Mouse (Mus musculus): ENCODE data around the gene Tmem30c.

Gene Tmem30c

GRCm38 (mm10) chr16:57295216-57295934 is 2.7 kb upstream of the Tmem30c start:
- no peak for DNase-seq (ENCODE audit: low read depth, low spot score)

DNA sequence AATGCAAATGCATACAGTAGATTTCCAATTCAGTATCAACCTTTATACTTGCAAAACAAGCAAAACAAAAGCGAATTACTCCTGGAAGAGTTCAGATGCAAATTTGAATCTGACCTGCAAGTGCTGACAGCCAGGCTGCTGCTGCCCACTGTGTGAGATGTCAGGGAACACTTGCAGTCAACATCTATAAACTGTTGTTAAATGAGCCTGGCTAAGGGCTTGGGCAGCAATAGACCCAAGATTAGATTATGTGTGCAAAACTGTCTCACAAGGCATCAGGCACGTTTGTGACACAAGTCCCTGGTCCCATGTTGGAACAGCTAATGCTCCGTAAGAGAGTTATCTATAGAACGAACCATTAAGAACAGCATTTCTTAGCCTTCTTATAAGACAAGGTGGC is 369 bp downstream of the Tmem30c start:
- no peak for DNase-seq (ENCODE audit: low read depth, low spot score)

DNA sequence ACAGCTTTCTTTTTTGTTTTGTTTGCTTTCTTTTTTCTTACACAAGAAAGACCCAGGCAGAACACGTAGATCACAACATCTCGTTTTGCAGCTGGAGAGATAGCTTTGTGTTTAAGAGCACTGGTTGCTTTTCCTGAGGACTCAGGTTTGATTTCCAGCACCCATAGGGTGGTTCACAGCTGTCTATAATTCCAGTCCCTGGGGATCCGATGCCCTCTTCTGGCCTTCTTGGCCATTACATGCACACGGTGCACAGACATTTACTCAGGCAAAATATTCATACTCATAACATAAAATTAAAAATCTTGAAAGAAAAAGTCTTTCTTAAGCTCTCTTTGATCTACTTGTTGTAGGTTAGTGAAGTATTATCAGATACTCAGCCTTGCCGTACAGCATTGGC is 969 bp downstream of the Tmem30c start:
- DNase-seq (ENCODE audit: low read depth, low spot score), result no peak

DNA sequence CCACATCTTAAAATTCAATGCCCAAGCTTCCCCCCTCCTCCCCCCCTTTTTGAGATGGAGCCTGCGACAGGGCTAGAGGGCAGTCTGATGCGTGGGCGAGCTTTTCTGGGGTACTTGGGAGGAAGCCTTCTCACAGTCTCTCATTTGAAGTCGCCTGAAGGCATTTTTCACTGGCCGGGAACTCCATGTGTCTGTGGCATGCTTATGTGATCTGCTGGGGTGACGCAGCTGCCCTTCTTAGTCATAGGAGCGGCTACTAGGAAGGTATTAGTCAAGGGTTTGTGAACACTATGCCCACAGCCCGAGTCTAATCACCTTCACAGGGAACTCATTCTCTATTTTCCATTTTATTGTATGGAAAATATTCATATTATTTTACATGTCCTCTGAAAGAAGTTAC is 11.2 kb downstream of the Tmem30c start:
- DNase-seq (ENCODE audit: low read depth, low spot score), result no peak

DNA sequence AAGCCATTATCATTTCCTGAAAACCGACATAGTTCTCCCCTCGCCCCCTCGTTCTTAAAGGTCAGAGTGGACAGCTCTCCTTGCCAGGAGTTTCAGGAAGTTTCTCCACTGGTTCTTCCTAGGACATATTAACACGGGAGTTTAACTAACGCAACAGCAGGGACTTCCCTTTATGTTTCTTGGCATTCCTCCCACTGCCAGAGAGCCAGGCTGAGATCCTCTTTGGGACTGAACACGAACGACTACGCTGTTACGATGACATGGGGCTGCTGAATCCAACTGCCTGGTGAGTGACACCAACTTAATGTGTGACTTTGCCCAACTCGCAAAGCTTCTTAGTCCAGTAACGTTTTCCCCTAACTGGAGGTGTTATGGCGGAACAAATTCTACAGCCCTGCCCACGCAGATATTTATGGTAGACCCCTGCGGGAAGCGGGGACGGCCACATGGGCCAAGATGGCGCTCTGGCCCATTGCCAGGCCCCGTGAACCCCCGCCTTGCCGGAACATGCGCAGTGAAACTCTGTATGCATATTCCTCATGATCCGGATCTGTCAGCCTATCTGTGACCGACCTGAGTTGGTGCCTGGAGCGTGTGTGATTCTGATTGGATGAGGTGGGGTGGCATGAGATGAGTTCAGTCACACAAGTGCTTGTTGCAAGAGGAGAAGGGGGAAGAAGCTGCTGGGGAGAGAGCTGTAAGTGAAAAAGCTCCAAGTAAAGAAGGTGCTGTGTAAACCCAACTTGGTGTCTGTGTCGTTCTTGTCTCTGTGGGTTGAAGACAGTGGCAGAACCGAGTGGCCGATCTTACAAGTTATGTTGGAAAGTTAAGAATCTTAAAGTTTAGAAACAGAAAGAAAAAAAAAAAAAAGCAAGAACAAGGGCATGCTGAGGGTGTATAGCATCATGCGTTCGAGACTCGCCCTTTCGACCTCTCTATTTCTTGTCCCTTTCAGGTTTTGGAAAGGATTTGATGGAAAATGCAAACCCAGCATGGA is 12.1 kb downstream of the Tmem30c start:
- no peak for DNase-seq (ENCODE audit: low read depth, low spot score)

GRCm38 (mm10) chr16:57278976-57279626 is 13.6 kb downstream of the Tmem30c start:
- no peak for DNase-seq (ENCODE audit: low read depth, low spot score)

DNA sequence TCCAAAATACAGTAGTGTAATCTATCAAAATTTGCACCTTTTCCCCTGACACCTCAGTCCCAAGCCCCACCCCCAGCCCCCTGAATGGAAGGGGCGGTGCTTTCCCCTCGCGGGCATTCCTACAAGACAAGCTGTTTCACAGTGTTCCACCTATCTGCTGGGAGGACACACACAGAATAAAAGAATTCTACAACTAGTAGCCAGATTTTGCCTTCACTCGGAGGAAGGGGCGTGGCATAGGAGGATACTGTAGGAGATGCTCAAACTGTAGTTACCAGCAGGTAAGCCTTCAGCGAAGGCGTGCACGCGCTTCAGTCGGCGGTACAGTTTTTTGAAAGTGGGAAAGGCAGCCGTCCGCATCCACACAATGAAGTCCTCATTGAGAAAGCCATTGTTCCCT is 22.9 kb downstream of the Tmem30c start:
- no peak for DNase-seq (ENCODE audit: low read depth, low spot score)

DNA sequence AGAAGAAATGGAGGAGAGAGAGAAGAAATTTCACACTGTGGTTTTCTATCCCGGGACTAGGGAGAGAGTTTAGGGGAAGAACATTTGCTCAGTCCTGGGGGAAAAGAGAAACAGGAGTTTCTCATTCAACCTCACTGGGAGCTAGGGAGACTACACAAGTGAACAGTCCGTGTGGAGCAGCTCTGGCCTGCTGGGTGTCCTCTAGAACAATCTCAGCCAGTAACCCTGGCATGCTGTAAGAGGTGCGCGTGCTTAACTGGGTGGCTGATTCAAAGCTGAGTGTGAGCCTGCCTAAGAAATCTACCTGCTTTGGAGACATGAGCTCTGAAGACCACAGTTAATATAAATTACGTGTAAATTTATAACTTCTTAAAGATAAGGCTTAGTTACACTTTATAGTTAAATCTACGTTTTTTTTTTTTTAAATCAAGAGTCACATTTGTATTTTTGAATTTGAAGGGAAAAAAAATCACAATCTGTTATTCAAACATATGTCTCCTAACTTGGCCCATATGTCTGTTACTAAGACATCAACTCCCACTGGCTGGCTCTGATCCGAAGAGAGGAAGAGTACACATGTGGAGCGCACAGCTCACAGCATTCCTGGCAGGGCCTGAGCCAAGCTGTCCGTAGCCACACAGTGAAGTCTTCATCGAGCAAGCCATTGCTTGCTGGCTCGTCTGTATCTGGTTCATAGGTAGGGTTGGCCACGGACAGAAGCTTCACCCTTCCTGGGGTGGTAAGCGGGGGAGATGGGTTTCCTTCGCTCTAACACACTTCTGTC is 24.4 kb downstream of the Tmem30c start:
- DNase-seq (ENCODE audit: low read depth, low spot score), result no peak

DNA sequence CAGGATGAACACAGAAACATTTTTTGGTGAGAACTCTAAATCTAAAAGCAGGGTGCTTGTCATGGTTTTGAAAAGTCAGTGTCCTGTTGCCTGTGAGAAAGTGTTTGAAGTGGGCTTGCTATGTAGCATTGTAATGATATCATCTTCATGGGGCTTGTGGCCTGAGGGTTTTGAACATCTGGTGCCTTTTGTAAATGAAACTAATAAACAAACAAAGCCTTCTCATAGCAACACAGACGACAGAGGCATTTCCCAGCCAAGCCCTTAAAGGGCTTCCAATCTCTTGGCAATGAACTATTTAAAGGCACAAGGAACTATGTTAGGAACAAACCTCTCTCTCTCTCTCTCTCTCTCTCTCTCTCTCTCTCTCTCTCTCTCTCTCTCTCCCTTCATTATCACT is 25.6 kb downstream of the Tmem30c start:
- DNase-seq (ENCODE audit: low read depth, low spot score), result no peak

DNA sequence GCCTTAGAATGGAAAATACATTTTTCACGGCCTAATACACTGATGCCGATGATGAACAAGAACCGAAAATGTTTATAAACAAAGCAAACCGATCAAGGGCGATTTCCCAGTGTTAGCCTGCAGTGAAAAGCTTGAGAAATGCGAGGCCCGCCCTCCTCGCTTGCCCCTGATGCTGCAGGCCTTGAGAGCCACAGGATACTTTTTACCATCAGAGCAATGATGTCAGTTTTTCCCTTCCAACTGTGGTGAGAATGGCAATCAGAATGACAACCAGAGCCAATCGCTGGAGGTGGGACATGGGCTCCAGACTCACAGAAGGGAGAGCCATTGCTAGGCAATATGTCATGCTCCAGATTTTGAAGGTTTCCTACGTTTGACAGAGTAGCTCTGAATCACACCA is 32.5 kb downstream of the Tmem30c start:
- no peak for DNase-seq (ENCODE audit: low read depth, low spot score)

- DNase-seq (ENCODE audit: low read depth, low spot score), result no peak
Measured at GRCm38 (mm10) chr16:57259356-57260083, 33.1 kb downstream of the Tmem30c start.

DNA sequence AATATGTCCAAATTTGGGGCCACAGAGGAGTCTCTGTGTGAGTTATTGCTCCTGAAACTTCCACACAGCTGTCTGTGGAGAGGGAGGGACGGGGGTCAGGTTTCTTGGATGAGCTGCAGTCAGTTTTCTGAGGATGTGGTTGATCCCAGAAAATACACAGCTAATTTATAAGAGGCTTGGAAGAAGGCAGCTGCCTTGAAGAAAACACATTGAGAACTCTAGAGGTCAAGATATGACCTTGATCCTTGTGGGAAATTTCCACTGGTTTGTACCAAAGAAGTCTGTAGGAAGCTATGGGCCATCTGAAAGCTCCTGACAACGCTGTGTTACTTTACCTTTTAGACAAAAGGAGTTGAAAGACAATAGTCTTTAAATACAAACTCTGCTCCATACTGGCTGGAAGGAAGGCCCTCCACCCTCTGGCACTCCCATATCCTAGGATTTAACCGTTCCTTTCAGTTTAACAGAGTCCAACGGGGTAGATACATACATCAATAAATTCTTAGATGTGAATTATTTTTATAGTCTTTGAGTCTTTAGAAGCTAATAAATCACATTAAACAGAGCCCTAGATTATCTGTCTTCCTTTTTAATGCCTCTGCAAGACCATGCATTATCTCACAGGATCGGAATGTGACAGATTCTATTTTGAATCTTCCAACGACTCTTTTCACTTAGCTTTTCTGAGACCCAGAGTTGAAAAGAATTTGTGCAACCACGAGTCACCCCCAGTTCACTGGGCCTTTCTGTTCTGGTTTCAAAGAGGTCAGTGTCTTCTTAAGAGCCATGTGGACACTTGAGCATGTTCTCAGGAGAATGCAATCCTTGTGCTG is 40.9 kb downstream of the Tmem30c start:
- DNase-seq (ENCODE audit: low read depth, low spot score), result no peak

GRCm38 (mm10) chr16:57250991-57251390 is 41.7 kb downstream of the Tmem30c start:
- DNase-seq (ENCODE audit: low read depth, low spot score), result no peak

DNA sequence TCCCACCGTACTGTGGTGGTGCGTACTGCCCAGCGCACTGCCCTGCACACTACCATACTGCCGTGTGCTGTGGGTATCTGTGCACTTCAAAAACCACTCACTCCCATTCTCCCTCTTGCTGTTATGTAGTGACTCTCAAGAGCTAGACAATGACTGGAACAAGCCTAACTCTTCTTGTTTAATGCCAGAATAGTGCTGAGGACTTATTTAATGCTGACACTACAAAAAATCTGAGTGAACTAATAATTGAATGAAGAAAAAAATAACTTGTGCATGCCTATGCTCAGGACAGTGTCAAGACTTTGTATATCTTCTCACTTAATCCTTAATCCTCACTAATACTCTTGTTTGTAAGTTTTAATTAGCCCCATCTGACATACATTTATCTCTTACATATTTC is 45.2 kb downstream of the Tmem30c start:
- DNase-seq (ENCODE audit: low read depth, low spot score), result no peak

DNA sequence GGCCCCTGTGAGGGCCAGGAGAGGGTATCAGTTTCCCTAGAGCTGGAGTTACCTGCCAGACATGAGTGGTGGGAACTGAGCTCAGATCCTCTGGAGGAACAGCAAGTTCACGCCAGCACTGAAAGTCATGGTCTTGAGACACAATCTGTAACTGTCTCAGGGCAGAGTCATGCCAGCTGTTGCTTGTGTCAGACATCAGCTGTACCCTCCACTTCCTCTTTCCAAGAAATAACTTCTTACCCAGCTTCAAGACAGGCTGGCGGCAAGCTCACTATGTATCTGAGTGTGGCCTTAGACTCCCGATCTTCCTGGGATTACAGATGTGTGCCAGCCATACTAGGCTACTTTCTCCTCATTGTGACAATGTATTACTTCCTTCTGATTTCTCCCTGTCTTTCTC is 46.1 kb downstream of the Tmem30c start:
- no peak for DNase-seq (ENCODE audit: low read depth, low spot score)

- DNase-seq (ENCODE audit: low read depth, low spot score), result peak; percentile 72
Measured at GRCm38 (mm10) chr16:57243858-57244248, 48.8 kb downstream of the Tmem30c start.

DNA sequence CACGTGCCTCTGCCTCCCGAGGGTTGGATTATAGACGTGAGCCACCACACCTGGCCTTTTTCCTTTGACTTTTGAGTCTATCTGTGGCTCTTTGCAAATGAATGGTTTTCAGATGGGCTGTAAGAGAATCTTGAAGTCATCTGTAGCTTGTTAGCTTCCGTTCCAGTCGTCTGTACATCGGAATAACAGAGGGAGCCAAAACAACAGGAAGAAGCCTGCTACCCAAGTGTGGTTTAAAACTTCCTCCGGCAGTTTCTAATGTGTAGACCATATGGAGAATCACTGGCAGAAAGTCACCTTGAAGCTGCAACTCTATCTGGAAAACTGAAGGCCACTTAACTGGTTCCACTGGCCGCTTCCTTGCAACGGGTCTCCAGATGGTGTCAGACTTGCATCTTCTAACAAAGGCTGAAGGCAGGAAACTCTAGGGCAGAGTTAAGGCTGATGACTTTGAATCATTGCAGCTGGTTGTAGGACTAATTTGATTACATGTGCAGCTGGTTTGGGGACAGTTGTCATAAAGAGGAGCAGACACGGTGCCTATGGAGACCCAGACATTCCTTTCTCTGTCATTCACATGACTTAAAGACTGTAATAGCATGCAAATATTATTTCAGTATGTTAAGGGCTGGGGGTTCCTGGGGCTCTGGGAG is 49.3 kb downstream of the Tmem30c start:
- DNase-seq (ENCODE audit: low read depth, low spot score), result no peak

- no peak for DNase-seq (ENCODE audit: low read depth, low spot score)
Measured at GRCm38 (mm10) chr16:57242857-57243204, 49.8 kb downstream of the Tmem30c start.

DNA sequence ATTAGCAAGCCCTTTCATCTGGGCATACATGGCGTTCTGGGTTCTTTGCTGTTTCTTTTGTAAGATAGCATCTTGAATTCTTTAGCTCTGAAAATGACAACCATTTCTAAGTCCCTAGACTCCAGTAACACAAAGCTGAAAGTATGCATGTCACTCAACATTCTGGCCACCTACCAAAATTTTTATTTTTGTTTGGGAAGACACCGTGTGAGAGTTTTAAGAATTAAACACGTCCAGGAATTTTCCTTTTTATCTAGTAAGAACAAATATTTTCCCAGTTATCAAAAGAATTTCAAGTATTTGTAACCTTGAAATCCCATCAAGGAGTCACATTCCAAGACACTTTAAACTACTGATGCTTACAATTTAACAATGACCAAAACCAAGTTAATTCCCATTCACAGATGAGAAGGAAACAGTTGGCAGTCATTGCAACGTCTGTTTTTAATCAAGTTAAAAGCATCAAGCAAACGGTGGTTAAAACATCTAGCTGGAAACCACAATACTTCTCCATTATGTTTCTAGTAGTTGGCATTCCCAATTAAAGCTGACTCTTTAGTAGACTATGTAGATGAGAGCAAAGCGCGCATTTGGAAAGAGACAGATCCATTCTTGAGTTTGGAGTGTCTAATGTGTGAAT is 56.7 kb downstream of the Tmem30c start:
- no peak for DNase-seq (ENCODE audit: low read depth, low spot score)
